Mouse (Mus musculus) limb, embryonic 10.5 days (tissue): Measurements from ENCODE around the gene Esf1. TPM values are rescaled to one million over a fixed set of nuclear protein-coding genes. Genes with fewer than 3 reads are reported as not detected.
"Not testable (repeated sequence)": the region's sequence is repeated elsewhere in the genome, so short reads cannot be mapped to it uniquely, and the experiment has no call there.

ENCODE experiments used
- DNase-seq: peaks from one replicate; pipeline ENCODE4 v3.0.0-alpha.2; 2017; ENCODE audit warnings: low spot score
- H3K27ac ChIP-seq: fragments of 300-500 bp; sonication (generic); 2 replicates; pipeline ENCODE4 v1.5.1; 2016; ENCODE audit warnings: mild to moderate bottlenecking
- H3K27me3 ChIP-seq: fragments of 300-500 bp; sonication (generic); 2 replicates; pipeline ENCODE4 v1.6.1; 2016; ENCODE audit warnings: low read depth, mild to moderate bottlenecking; ENCODE audit not compliant: poor library complexity, severe bottlenecking
- H3K36me3 ChIP-seq: fragments of 300-500 bp; sonication (generic); 2 replicates; pipeline ENCODE4 v1.6.1; 2016; ENCODE audit warnings: mild to moderate bottlenecking, moderate library complexity
- H3K4me1 ChIP-seq: fragments of 300-500 bp; sonication (generic); 2 replicates; pipeline ENCODE4 v1.6.1; 2016
- H3K4me3 ChIP-seq: fragments of 300-500 bp; sonication (generic); 2 replicates; pipeline ENCODE4 v1.5.1; 2016; ENCODE audit warnings: mild to moderate bottlenecking, moderate library complexity
- H3K9me3 ChIP-seq: fragments of 300-500 bp; sonication (generic); replicated peaks from 2 replicates; pipeline ENCODE4 v1.6.1; 2016; ENCODE audit warnings: mild to moderate bottlenecking
- WGBS: fragments of 180-500 bp; shearing (Covaris S2); methylation state at CpG from one replicate; pipeline ENCODE4 v1.1.7; 2016; 5-methylcytosine and 5-hydroxymethylcytosine counted together
- polyA plus RNA-seq: library from polyadenylated mRNA; unstranded; fragments of >200 nt; fragmentation: Nextera tagmentation; extraction: Ambion mirVana; gene quantifications from 2 replicates; pipeline ENCODE4 v1.2.1, GENCODE M21; 2016

Gene Esf1
- polyA plus RNA-seq, 1 experiment from 2014 or later, result 28.9 TPM

DNA sequence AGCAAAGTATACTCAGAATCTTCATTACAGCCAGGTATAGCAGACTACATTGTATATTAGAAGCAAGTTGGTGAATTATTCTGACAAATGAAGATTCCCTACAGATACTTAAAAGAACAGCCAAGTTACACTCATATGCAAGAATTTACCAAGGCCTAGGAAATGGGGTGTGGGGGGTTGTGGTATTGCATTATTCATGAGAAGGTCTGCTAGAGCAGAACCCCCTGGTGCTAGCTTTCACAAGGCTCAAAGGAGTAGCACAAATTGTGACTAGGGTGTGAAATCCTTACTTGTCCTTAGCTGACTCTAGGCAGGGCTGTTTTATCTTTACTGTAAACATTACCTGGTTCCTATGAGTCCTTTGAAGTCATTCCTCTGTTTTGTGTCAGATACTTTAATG is 91.1 kb downstream of the Esf1 start:
- H3K4me1 ChIP-seq, result peaks cover 10% of the 10 kb centered on the region
- not testable (repeated sequence) for H3K4me3 ChIP-seq, DNase-seq, H3K27ac ChIP-seq, H3K9me3 ChIP-seq, H3K27me3 ChIP-seq, H3K36me3 ChIP-seq

DNA sequence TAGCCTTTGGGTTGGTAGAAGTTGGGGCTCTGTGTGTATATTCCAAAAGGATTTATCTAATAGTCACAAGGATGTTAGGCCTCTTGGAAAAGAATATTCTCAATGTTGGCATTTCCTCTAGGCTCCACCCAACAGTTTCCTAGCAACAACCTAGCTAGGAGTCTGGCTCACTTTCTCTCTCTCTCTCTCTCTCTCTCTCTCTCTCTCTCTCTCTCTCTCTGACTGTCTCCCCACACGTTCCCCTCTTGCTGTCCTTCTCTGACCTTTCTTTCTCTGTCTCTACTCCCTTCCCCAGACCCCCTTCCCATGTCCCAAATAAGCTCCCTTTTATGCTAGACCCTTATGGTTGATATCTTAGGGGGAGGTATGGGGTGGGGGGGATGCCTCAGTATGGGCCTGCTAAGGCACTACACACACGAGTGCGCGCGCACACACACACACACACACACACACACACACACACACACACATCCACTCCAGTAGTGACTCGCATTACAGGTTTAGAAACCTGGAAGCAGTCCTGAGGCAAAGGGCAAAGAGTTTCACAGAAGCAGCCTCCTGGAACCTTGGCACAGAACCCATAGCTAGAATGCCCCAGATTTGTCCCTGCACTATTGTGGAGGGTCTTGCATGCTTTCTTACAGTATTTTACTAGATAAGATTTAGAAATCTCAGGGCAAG is 91.6 kb downstream of the Esf1 start:
- no peaks in the 10 kb centered on the region for H3K36me3 ChIP-seq
- H3K27me3 ChIP-seq, result no peaks in the 10 kb centered on the region
- 65% methylated on average over 6 of the region's 6 CpGs for WGBS
- no peak overlapping the region for H3K4me3 ChIP-seq
- no peak for DNase-seq
- no peaks in the 10 kb centered on the region for H3K9me3 ChIP-seq
- peaks cover 10% of the 10 kb centered on the region for H3K4me1 ChIP-seq
- no peak overlapping the region for H3K27ac ChIP-seq

DNA sequence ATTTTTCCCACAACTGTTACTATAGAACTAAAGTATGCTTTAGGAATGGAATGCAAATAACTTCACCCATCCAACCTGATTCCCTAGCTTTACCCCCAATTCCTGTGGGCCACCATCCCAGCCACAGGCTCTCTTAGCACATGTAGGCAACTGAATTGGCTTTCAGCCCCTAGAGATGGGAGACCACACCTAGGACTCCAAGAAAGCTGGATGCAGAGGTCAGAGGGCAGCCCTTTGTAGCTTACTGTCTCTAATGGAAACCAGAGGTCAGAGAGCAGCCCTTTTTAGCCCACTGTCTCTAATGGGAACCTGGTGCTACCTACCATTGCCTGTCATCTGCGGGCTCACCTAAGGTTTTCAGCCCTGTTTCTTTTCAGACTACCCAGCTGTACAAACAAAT is 92.9 kb downstream of the Esf1 start:
- Histone ChIP-seq H3K27me3 (no peaks in the 10 kb centered on the region), H3K27ac (no peak overlapping the region), H3K4me1 (peaks cover 10% of the 10 kb centered on the region), H3K36me3 (no peaks in the 10 kb centered on the region), H3K4me3 (no peak overlapping the region), H3K9me3 (no peaks in the 10 kb centered on the region)
- DNase-seq, result no peak
- 17% methylated on average over 1 of the region's 1 CpGs for WGBS

DNA sequence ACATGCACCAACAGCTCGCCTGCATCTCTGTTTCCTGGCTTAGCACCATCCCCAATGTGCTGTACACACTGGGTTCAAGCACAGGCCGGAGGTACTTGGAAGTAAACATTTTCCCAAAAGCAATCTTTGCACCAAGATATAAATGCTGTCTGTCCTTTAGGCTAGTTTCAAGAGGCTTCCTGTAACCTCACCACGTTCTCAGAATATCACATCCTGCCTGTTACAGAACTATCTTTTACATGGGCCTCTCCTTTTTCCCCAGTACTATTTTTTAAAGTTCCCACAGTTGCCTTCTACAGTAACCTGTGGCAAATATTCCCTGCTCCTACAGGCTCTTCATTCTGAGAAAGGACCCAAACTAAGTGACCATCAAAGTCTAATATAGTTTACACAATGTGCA is 95.2 kb downstream of the Esf1 start:
- H3K27ac ChIP-seq, result no peak overlapping the region
- WGBS, result 86% methylated on average over 3 of the region's 3 CpGs
- no peaks in the 10 kb centered on the region for H3K27me3 ChIP-seq
- H3K36me3 ChIP-seq, result no peaks in the 10 kb centered on the region
- DNase-seq, result no peak
- no peak overlapping the region for H3K4me3 ChIP-seq
- peaks cover 10% of the 10 kb centered on the region for H3K4me1 ChIP-seq
- H3K9me3 ChIP-seq, result no peaks in the 10 kb centered on the region

Other genes starting within 250 kb of the Esf1 start
- 20.4 and 22.1 TPM in 2 replicates for gene Tasp1, start 103.8 kb downstream of the Esf1 start, polyA plus RNA-seq
- not detected in 2 replicates for gene Gm17374, start 18.5 kb downstream of the Esf1 start, polyA plus RNA-seq
- gene Ndufaf5, start 85 bp upstream of the Esf1 start, polyA plus RNA-seq, result 26.8 and 31.5 TPM in 2 replicates
- not detected in 2 replicates for gene Sel1l2, start 219.1 kb upstream of the Esf1 start, polyA plus RNA-seq
- 29.4 and 42.7 TPM in 2 replicates for gene Macrod2, start 224.7 kb upstream of the Esf1 start, polyA plus RNA-seq